Mouse (Mus musculus) ovary, postnatal 10 days (tissue): Measurements from ENCODE around the gene Cphx3.
"Not testable (repeated sequence)": the region's sequence is repeated elsewhere in the genome, so short reads cannot be mapped to it uniquely, and the experiment has no call there.

Experiments used
- DNase-seq: peaks from one replicate; pipeline ENCODE4 v3.0.0; 2022; ENCODE audit warnings: low spot score

Gene Cphx3

GRCm38 (mm10) chr14:26081997-26082396 is at the start of gene Cphx3:
Gene Cphx3, plus strand, starts transcription at chr14:26082297.
- not testable (repeated sequence) for DNase-seq

GRCm38 (mm10) chr14:26034364-26034763 is 47.7 kb upstream of the Cphx3 start:
- DNase-seq: not testable (repeated sequence)

- DNase-seq: not testable (repeated sequence)
Measured at GRCm38 (mm10) chr14:26035439-26035838, 46.7 kb upstream of the Cphx3 start.

GRCm38 (mm10) chr14:26042611-26043010 is 39.5 kb upstream of the Cphx3 start, which contains the start of gene Gm9780:
Gene Gm9780, minus strand, starts transcription at chr14:26042711.
- DNase-seq: not testable (repeated sequence)

GRCm38 (mm10) chr14:26045007-26045406 is 37.1 kb upstream of the Cphx3 start:
- not testable (repeated sequence) for DNase-seq

GRCm38 (mm10) chr14:26047026-26047425 is 35.1 kb upstream of the Cphx3 start:
- DNase-seq: not testable (repeated sequence)

GRCm38 (mm10) chr14:26048767-26049166 is 33.3 kb upstream of the Cphx3 start:
- not testable (repeated sequence) for DNase-seq

- not testable (repeated sequence) for DNase-seq
Measured at GRCm38 (mm10) chr14:26058184-26058583, 23.9 kb upstream of the Cphx3 start.

GRCm38 (mm10) chr14:26059362-26059761 is 22.7 kb upstream of the Cphx3 start:
- not testable (repeated sequence) for DNase-seq

GRCm38 (mm10) chr14:26066574-26067324 is 15.3 kb upstream of the Cphx3 start:
- not testable (repeated sequence) for DNase-seq

GRCm38 (mm10) chr14:26067325-26067633 is 14.8 kb upstream of the Cphx3 start, which contains the start of gene Tmem254c:
Gene Tmem254c, minus strand, starts transcription at chr14:26067355.
- not testable (repeated sequence) for DNase-seq

GRCm38 (mm10) chr14:26076620-26077390 is 5.3 kb upstream of the Cphx3 start:
- DNase-seq: not testable (repeated sequence)

- not testable (repeated sequence) for DNase-seq
Measured at GRCm38 (mm10) chr14:26081216-26081615, 881 bp upstream of the Cphx3 start, which contains the start of gene Cphx2. Gene Cphx2, plus strand, starts transcription at chr14:26081516.

- DNase-seq: not testable (repeated sequence)
Measured at GRCm38 (mm10) chr14:26097622-26098021, 15.5 kb downstream of the Cphx3 start.

GRCm38 (mm10) chr14:26118150-26118549 is 36.1 kb downstream of the Cphx3 start, which contains the start of gene Duxbl2:
Gene Duxbl2, plus strand, starts transcription at chr14:26118349.
- DNase-seq: not testable (repeated sequence)

- DNase-seq: not testable (repeated sequence)
Measured at GRCm38 (mm10) chr14:26118550-26119000, 36.5 kb downstream of the Cphx3 start.

- DNase-seq: not testable (repeated sequence)
Measured at GRCm38 (mm10) chr14:26119095-26119494, 37.0 kb downstream of the Cphx3 start.

- DNase-seq: not testable (repeated sequence)
Measured at GRCm38 (mm10) chr14:26147095-26147494, 65.0 kb downstream of the Cphx3 start.

GRCm38 (mm10) chr14:26156032-26156431 is 73.9 kb downstream of the Cphx3 start:
- DNase-seq: not testable (repeated sequence)

- DNase-seq: not testable (repeated sequence)
Measured at GRCm38 (mm10) chr14:26161156-26161555, 79.1 kb downstream of the Cphx3 start.

- DNase-seq: not testable (repeated sequence)
Measured at GRCm38 (mm10) chr14:26162423-26162822, 80.3 kb downstream of the Cphx3 start.

- not testable (repeated sequence) for DNase-seq
Measured at GRCm38 (mm10) chr14:26165266-26165665, 83.2 kb downstream of the Cphx3 start.
